Mouse (Mus musculus): ENCODE data around the gene Podxl.

GRCm38 (mm10) chr6:31589268-31589667 lies 25.5 kb upstream of the Podxl start:
- TF ChIP-seq CTCF (IDR thresholded peaks at IDR 0.05; ENCODE audit: low read depth) (no peak), EP300 (IDR thresholded peaks at IDR 0.05; ENCODE audit: low read depth) (no peak)
